Mouse (Mus musculus): ENCODE results near the gene Aif1l.

GRCm38 (mm10) chr2:31963491-31963890, 13.6 kb downstream of the Aif1l start:
- TF ChIP-seq CTCF (conservative IDR thresholded peaks at IDR 0.05; ENCODE audit: low read length) (no peak), NANOG (IDR thresholded peaks at IDR 0.05; ENCODE audit: borderline replicate concordance, low read length) (no peak)

All from E14TG2a.4 (cell line).